Mouse (Mus musculus) duodenum, adult 2 months (tissue): ENCODE measurements around the gene Bmp2. TPM values are rescaled to one million over a fixed set of nuclear protein-coding genes. Genes with fewer than 3 reads are reported as not detected.

Source experiments
- polyA plus RNA-seq: library from polyadenylated mRNA; depleted of rRNA; stranded (reverse); fragments of >200 nt; gene quantifications from 2 replicates; pipeline ENCODE4 v1.2.3, GENCODE M21; 2012; ENCODE audit warnings: low replicate concordance; rRNA removed

Bmp2 gene
- polyA plus RNA-seq: 12.8 and 17.0 TPM in 2 replicates

DNA sequence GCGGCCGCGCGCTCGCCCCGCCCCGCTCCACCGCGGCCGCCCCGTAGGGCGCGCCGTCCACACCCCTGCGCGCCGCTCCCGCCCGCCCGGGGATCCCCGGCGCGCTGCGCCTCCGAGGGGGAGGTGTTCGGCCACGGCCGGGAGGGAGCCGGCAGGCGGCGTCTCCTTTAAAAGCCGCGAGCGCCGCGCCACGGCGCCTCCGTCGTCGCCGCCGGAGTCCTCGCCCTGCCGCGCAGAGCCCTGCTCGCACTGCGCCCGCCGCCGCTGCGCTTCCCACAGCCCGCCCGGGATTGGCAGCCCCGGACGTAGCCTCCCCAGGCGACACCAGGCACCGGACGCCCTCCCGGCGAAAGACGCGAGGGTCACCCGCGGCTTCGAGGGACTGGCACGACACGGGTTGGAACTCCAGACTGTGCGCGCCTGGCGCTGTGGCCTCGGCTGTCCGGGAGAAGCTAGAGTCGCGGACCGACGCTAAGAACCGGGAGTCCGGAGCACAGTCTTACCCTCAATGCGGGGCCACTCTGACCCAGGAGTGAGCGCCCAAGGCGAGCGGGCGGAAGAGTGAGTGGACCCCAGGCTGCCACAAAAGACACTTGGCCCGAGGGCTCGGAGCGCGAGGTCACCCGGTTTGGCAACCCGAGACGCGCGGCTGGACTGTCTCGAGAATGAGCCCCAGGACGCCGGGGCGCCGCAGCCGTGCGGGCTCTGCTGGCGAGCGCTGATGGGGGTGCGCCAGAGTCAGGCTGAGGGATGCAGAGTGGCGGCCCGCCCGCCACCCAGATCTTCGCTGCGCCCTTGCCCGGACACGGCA is at the start of gene Bmp2:
Gene Bmp2, plus strand, starts transcription at position 129 of the 811 bp plus-strand sequence.

